Mouse (Mus musculus): ENCODE results near the gene Spdl1.

The Spdl1 gene

GRCm38 (mm10) chr11:34796097-34796496, 37.3 kb downstream of the Spdl1 start:
- no peak for DNase-seq

DNA sequence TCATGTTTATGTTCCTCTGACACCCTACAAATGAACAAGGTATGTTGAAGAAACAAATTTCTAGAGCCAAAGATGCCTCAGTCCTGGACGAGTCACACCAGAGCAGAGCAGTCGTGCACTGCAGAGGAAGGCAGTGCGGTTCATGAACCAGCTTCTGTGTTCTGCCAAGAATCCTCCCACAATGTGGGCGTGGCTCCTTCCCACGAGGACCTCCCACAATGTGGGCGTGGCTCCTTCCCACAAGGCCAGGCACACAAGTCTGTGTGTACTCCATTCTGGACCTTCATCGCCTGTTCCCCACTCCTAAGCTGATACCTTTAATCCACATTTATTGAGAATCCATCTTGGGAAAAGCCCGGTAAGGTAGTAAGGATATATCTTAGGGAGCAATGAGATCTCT, 41.6 kb downstream of the Spdl1 start:
- no peak for DNase-seq

- no peak for DNase-seq
These were observed 48.6 kb downstream of the Spdl1 start for GRCm38 (mm10) chr11:34784864-34785263.

DNA sequence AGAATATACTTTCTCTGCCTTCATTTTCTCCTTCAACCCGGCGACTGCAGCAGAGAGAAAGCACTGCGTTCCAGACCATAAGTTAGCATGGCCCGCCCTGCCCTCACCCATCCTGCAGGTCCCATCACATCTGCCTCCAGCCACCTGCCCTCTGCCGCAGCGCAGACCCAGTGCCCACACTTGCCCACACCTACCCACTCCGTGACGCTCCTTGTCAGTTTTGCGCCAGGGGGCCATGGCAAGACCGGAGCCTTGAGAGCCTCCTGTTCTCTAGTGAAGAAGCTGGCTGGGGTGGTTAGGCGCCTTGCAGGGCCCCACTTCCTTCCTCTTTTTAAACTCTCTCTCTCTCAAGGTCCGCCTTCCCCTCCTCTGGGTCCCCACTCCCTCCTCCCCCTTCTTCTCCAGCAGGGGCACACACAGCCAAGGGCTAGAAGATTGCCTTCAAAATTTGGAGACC, 49.8 kb downstream of the Spdl1 start, which contains the start of gene Dock2:
TSS of gene Dock2 (minus strand) at position 306 of the 457 bp plus-strand sequence.
- no peak for DNase-seq

DNA sequence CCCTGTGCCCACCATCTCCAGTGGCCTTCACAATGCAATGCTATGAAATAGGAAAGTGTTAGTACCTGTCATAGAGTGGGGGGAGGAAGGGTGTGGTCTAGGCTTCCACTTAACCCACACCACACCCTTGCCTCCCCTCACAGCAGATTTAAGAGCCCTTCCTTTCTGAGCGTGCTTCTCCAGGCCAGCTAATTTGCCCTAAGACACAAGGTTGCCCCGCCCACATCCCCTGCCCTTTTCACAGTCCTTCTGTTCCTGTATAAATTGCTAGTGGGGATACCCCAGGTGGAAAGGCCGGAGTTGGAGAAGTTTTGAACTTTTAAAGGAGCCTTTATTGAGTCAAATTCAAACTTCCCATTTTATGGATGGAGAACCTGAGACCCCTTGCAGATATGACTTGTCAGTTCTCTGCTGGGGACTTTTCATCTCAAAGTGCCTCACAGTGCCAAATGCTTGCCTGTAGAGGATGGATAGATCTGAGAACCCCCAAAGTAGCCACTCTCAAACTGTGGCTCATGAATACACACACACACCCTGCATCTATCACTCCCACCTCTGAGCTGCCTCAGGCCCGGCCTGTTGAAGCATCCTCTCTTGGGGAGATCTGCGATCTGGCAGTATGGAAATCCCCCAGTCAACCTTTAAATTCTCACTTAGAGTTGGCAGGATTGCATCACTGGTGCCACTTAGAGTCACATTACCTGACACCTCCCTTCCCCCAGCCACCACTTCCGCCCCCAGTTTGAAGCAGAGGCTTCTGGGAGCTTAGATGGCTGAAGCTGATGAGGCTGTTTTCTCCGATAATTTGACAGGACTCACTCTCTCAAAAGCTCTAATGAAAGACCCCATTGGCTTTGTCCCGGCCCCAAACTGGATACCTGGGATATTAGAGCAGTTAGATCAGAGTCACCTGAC, 50.7 kb downstream of the Spdl1 start:
- no peak for DNase-seq

GRCm38 (mm10) chr11:34780786-34781185, 52.7 kb downstream of the Spdl1 start:
- no peak for DNase-seq

DNA sequence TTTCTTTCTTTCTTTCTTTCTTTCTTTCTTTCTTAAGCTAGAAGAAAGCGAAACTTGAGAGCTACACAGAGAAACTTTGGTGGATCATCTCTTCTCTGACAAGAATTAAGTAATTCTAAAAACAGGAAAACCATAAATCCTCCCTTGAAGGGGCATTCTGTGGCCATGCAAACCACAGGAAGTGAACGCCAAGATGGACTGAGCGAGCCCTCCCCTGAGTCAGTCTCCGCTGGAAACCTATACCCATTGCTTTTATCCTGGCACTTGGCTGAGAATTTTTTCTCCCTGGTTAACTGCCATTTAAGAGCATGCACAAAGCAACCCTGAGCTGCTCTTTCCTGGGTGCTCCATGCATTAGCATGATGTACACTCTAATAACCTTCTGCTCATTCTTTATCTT, 53.5 kb downstream of the Spdl1 start:
- DNase-seq: no peak

DNA sequence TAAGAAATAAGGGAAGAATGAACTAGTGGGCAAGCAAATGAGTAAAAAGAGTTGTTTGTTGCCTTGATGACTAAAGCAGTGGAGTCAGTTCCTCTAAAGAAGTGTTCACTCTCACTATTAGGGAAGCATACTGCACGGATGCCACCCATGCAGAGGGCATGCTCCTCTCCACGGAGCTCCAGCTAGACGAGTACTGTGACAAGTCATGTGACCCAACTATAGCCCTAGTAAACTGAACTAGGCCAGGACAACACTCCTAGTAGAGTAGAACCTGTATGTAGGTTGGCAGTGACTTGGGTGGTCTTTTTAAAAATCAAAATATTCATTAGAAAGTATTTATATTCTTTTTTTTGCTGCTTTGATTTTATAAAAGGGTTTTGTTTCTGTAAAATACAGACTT, 55.1 kb downstream of the Spdl1 start:
- no peak for DNase-seq

DNA sequence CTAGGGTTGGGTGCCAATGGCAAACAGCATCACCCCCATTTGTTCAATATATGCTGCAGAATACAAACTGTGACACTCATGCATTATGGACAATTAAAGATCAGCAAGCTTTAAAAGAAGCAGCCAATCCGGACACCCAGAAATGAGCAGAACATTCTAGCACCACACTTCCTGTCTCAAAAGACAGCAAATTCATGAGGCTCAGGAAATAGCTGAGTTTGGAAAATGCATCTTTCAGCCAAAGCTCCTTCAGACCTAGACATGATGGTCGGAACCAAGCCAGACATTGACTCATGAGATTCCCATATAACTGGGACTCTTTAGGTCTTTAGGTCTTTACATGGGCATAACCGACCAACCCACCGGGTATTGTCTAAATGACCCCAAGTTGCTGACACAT, 55.9 kb downstream of the Spdl1 start:
- DNase-seq: no peak

GRCm38 (mm10) chr11:34776054-34776453, 57.4 kb downstream of the Spdl1 start:
- DNase-seq: no peak

DNA sequence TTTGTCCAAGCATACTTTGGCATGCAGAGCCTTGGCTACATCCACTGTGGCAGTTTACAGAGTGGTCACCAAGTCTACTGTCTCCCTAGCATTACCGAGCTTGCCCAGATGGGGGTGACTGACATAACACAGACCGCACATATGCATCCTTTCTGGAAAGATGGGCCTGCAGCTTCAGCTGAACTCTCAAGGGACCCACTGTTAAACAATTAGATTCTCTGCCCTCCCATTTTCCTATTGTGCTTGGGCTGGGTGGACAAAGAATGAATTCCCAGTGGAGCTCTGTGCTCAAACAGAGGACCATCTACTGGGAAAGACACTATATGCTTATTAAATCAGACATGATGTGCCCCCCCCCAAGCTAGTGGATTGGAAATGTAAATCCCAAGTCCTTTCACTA, 58.8 kb downstream of the Spdl1 start:
- no peak for DNase-seq

DNA sequence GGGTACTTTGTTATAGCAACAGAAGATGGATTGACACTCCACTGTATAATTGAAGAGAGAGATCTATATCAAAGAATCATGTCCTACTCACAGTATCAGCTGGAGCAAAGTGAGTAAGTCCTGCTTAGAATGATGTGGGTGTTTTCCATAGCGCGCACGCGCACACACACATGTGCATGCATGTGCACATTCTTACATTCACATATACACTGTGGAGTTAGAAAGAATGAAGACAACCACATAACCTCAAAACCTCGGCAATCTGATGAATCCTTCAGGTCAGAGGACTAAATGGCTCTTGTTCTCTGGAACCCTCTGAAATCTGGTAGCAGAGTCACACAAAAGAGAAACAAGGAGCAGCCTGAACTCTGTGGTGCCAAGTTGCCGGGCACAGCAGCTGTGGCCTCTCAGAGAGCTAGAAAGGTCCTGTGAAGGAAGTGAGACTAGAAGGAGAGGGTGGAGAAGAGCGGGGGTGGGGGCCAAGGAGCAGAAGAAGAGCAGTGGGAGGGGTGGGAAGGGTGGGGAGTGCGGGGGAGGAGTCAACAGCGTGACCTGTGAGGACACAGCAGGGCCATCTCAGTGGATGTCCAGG, 60.0 kb downstream of the Spdl1 start:
- DNase-seq: no peak

- DNase-seq: no peak
These were observed 62.0 kb downstream of the Spdl1 start for GRCm38 (mm10) chr11:34771221-34771986.

DNA sequence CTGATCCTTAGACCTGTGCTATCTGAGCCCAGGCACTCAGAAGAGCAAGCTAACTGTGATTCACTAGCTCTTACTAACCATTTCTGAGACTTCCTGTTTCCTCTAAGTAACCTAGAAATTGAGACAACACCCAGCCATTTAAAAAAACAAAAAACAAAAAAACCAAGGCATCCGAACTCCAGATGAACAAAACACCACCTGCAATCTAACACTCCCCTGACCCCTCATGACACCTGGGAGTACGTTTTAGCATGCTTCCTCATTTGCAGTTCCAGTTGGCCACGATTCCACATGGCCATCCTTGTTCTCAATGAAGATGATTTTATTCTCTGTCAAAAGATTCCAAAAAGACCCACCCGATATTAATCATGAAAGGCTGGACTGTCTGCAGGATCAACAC, 62.8 kb downstream of the Spdl1 start:
- DNase-seq: no peak

GRCm38 (mm10) chr11:34769946-34770345, 63.5 kb downstream of the Spdl1 start:
- no peak for DNase-seq

GRCm38 (mm10) chr11:34769396-34769795, 64.0 kb downstream of the Spdl1 start:
- no peak for DNase-seq

DNA sequence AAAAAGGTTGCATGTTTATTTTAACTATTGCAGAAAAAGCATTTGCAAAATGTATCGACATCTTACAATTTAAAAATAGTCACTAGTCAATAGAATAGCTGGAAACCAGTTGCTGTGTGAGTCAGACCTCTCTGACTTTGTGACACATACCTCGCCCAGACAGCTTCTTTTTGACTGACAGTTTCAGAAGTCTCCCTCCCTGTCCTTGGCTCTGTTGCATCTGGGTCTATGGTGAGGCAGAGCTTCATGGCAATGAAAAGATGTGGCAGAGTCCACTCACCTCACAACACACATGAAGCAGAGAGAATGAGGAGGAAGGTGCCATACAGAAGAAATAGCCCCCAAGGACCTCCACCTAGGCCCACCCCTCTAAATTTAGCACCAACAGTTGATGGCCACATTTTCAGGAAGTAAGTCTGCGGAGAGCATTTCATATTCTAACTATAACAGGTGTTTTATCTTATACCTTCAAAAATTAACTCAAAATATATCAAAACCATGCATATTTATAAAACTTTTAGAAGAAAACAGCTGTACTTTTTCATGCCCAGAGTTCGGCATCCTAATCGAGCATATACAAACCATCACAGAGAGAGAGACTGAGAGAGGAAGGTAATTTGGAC, 69.6 kb downstream of the Spdl1 start:
- DNase-seq: no peak

DNA sequence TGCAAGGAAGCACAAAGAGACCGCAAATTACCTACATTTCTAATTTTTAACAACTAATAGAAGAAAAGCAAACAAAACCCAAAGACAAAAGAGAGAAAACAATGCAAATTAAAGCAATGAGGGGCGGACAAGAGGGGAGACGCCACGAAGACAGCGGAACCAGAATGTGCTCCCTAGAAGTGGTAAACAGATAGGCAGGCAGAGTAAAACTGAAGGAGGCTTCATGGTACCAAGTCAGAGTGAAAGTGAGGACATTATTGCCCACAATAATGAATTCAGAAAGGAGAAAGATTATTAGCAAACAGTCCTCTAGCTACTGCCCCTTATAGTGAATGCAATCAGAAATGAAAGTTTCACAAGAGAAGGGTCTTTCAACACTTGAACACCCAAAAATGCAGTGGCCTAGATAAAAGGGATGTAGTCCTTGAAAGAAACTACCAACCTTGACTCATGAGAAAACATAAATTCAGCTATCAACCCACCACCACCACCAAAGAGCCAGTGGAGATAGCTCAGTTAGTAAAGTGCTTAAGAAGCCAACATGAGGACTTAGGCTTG, 70.8 kb downstream of the Spdl1 start:
- DNase-seq: no peak

- no peak for DNase-seq
These were observed 71.3 kb downstream of the Spdl1 start for GRCm38 (mm10) chr11:34762125-34762524.

GRCm38 (mm10) chr11:34759582-34759981, 73.9 kb downstream of the Spdl1 start:
- no peak for DNase-seq
